Mouse (Mus musculus): Measurements from ENCODE around the gene Kiz. TPM values are rescaled to one million over a fixed set of nuclear protein-coding genes. Genes with fewer than 3 reads are reported as not detected.

The Kiz gene
- polyA plus RNA-seq, 1 experiment = 0.76 TPM

- Histone ChIP-seq H3K4me1 (ENCODE audit: control insufficient read depth, insufficient read depth, insufficient read length, low read length) (no peaks in the 10 kb centered on the region), H3K36me3 (ENCODE audit: control insufficient read depth, insufficient read depth, low read length) (no peaks in the 10 kb centered on the region), H3K4me3 (ENCODE audit: low read depth, low read length) (no peak overlapping the region), H3K27me3 (ENCODE audit: control insufficient read depth, insufficient read depth, low read length) (no peaks in the 10 kb centered on the region), H3K27ac (ENCODE audit: insufficient read depth, low read depth, low read length) (no peak overlapping the region)
- no peak for TF ChIP-seq CTCF (IDR thresholded peaks at IDR 0.05; ENCODE audit: extremely low read depth, insufficient read length, insufficient replicate concordance, low read depth, low read length)
- TF ChIP-seq POLR2A (IDR thresholded peaks at IDR 0.05; ENCODE audit: low read depth, low read length) = no peak
- 60% methylated on average over 4 of the region's 4 CpGs for WGBS
Observed at GRCm38 (mm10) chr2:146925846-146926245, 70.2 kb downstream of the Kiz start.

- Histone ChIP-seq H3K27me3 (ENCODE audit: control insufficient read depth, insufficient read depth, low read length) (no peaks in the 10 kb centered on the region), H3K4me1 (ENCODE audit: control insufficient read depth, insufficient read depth, insufficient read length, low read length) (no peaks in the 10 kb centered on the region), H3K36me3 (ENCODE audit: control insufficient read depth, insufficient read depth, low read length) (no peaks in the 10 kb centered on the region), H3K4me3 (ENCODE audit: low read depth, low read length) (no peak overlapping the region), H3K27ac (ENCODE audit: insufficient read depth, low read depth, low read length) (no peak overlapping the region)
- WGBS = 70% methylated on average over 8 of the region's 8 CpGs
- TF ChIP-seq POLR2A (IDR thresholded peaks at IDR 0.05; ENCODE audit: low read depth, low read length) (no peak), CTCF (IDR thresholded peaks at IDR 0.05; ENCODE audit: extremely low read depth, insufficient read length, insufficient replicate concordance, low read depth, low read length) (no peak)
Observed at GRCm38 (mm10) chr2:146948223-146948776, 92.6 kb downstream of the Kiz start.

- no peaks in the 10 kb centered on the region for H3K4me1 ChIP-seq (ENCODE audit: control insufficient read depth, insufficient read depth, insufficient read length, low read length)
- H3K4me3 ChIP-seq (ENCODE audit: low read depth, low read length) = no peak overlapping the region
- no peaks in the 10 kb centered on the region for H3K27me3 ChIP-seq (ENCODE audit: control insufficient read depth, insufficient read depth, low read length)
- 81% methylated on average over 6 of the region's 6 CpGs for WGBS
- H3K27ac ChIP-seq (ENCODE audit: insufficient read depth, low read depth, low read length) = no peak overlapping the region
- no peaks in the 10 kb centered on the region for H3K36me3 ChIP-seq (ENCODE audit: control insufficient read depth, insufficient read depth, low read length)
- TF ChIP-seq CTCF (IDR thresholded peaks at IDR 0.05; ENCODE audit: extremely low read depth, insufficient read length, insufficient replicate concordance, low read depth, low read length) (no peak), POLR2A (IDR thresholded peaks at IDR 0.05; ENCODE audit: low read depth, low read length) (no peak)
Observed at GRCm38 (mm10) chr2:146956366-146956765, 100.7 kb downstream of the Kiz start.

- H3K4me1 ChIP-seq (ENCODE audit: control insufficient read depth, insufficient read depth, insufficient read length, low read length) = no peaks in the 10 kb centered on the region
- H3K36me3 ChIP-seq (ENCODE audit: control insufficient read depth, insufficient read depth, low read length) = no peaks in the 10 kb centered on the region
- TF ChIP-seq POLR2A (IDR thresholded peaks at IDR 0.05; ENCODE audit: low read depth, low read length) = no peak
- TF ChIP-seq CTCF (IDR thresholded peaks at IDR 0.05; ENCODE audit: extremely low read depth, insufficient read length, insufficient replicate concordance, low read depth, low read length) = no peak
- H3K27ac ChIP-seq (ENCODE audit: insufficient read depth, low read depth, low read length) = no peak overlapping the region
- no peaks in the 10 kb centered on the region for H3K27me3 ChIP-seq (ENCODE audit: control insufficient read depth, insufficient read depth, low read length)
- H3K4me3 ChIP-seq (ENCODE audit: low read depth, low read length) = no peak overlapping the region
- WGBS = 73% methylated on average over 11 of the region's 11 CpGs
Observed at GRCm38 (mm10) chr2:146958398-146958911, 102.8 kb downstream of the Kiz start.

GRCm38 (mm10) chr2:146958951-146959821, 103.5 kb downstream of the Kiz start:
- no peak overlapping the region for H3K27ac ChIP-seq (ENCODE audit: insufficient read depth, low read depth, low read length)
- H3K27me3 ChIP-seq (ENCODE audit: control insufficient read depth, insufficient read depth, low read length) = no peaks in the 10 kb centered on the region
- 12% methylated on average over 21 of the region's 21 CpGs for WGBS
- no peak for TF ChIP-seq POLR2A (IDR thresholded peaks at IDR 0.05; ENCODE audit: low read depth, low read length)
- TF ChIP-seq CTCF (IDR thresholded peaks at IDR 0.05; ENCODE audit: extremely low read depth, insufficient read length, insufficient replicate concordance, low read depth, low read length) = peak; percentile 71
- H3K36me3 ChIP-seq (ENCODE audit: control insufficient read depth, insufficient read depth, low read length) = no peaks in the 10 kb centered on the region
- no peaks in the 10 kb centered on the region for H3K4me1 ChIP-seq (ENCODE audit: control insufficient read depth, insufficient read depth, insufficient read length, low read length)
- H3K4me3 ChIP-seq (ENCODE audit: low read depth, low read length) = no peak overlapping the region

GRCm38 (mm10) chr2:146975024-146975423, 119.4 kb downstream of the Kiz start:
- no peak for TF ChIP-seq POLR2A (IDR thresholded peaks at IDR 0.05; ENCODE audit: low read depth, low read length)
- no peak for TF ChIP-seq CTCF (IDR thresholded peaks at IDR 0.05; ENCODE audit: extremely low read depth, insufficient read length, insufficient replicate concordance, low read depth, low read length)
- Histone ChIP-seq H3K36me3 (ENCODE audit: control insufficient read depth, insufficient read depth, low read length) (no peaks in the 10 kb centered on the region), H3K27me3 (ENCODE audit: control insufficient read depth, insufficient read depth, low read length) (no peaks in the 10 kb centered on the region), H3K4me1 (ENCODE audit: control insufficient read depth, insufficient read depth, insufficient read length, low read length) (no peaks in the 10 kb centered on the region), H3K4me3 (ENCODE audit: low read depth, low read length) (no peak overlapping the region), H3K27ac (ENCODE audit: insufficient read depth, low read depth, low read length) (no peak overlapping the region)
- 76% methylated on average over 3 of the region's 3 CpGs for WGBS

GRCm38 (mm10) chr2:146975453-146976028, 119.9 kb downstream of the Kiz start:
- TF ChIP-seq POLR2A (IDR thresholded peaks at IDR 0.05; ENCODE audit: low read depth, low read length) (no peak), CTCF (IDR thresholded peaks at IDR 0.05; ENCODE audit: extremely low read depth, insufficient read length, insufficient replicate concordance, low read depth, low read length) (no peak)
- Histone ChIP-seq H3K27ac (ENCODE audit: insufficient read depth, low read depth, low read length) (no peak overlapping the region), H3K4me1 (ENCODE audit: control insufficient read depth, insufficient read depth, insufficient read length, low read length) (no peaks in the 10 kb centered on the region), H3K27me3 (ENCODE audit: control insufficient read depth, insufficient read depth, low read length) (no peaks in the 10 kb centered on the region), H3K4me3 (ENCODE audit: low read depth, low read length) (no peak overlapping the region), H3K36me3 (ENCODE audit: control insufficient read depth, insufficient read depth, low read length) (no peaks in the 10 kb centered on the region)
- 66% methylated on average over 3 of the region's 3 CpGs for WGBS
